Mouse (Mus musculus) liver, embryonic 14.5 days (tissue): ENCODE measurements around the gene Hao2.

ENCODE experiments used
- CTCF ChIP-seq: IDR thresholded peaks from 2 replicates; pipeline ENCODE4 v1.5.1; 2016; ENCODE audit warnings: antibody characterized with exemption, low read depth, control low read depth
- EP300 ChIP-seq: IDR thresholded peaks from 2 replicates; pipeline ENCODE4 v1.6.1; 2016; ENCODE audit warnings: antibody characterized with exemption, low read depth

DNA sequence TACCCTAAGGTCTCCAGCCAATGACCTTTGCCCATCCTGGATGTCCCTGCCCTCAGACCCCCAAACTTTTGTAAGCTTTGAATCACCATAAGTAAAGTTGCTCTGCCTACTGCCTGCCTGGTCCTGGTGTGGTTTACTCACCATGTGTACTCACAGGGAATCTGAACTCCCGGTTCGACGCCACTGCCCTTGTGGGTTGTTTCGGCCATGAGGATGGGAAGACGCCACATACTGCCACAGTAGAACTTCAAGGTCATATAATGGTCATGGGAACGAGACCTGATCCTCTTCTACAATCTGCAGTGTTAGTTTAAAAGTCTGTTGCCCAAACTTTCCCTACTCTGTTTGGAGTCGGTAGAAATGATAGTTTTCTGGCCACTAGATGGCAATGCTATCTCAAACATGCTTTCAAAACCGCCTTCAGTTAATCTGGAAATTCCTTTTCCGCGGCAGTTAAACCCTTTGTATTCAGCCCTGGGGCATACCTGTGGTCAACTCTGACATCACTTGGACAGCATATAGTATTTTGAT is 2.1 kb upstream of the Hao2 start:
- peak; percentile 52 for TF ChIP-seq CTCF
- no peak for TF ChIP-seq EP300
